Mouse (Mus musculus): ENCODE results near the gene Kcnj10. TPM values are rescaled to one million over a fixed set of nuclear protein-coding genes. Genes with fewer than 3 reads are reported as not detected.
A peak's percentile ranks its signal among the peaks of the same experiment; 100 is the strongest.

Kcnj10 gene
- polyA plus RNA-seq, 1 experiment: 17.1 TPM

- WGBS: 94% methylated on average over 19 of the region's 19 CpGs
These were observed 22.5 kb upstream of the Kcnj10 start for GRCm38 (mm10) chr1:172318424-172319035.

GRCm38 (mm10) chr1:172319346-172319745 is 21.7 kb upstream of the Kcnj10 start:
- no peaks in the 10 kb centered on the region for H3K27me3 ChIP-seq (replicated peaks; ENCODE audit: control insufficient read depth, insufficient read depth, low read length)
- H3K36me3 ChIP-seq (ENCODE audit: control insufficient read depth, insufficient read depth, low read length): no peaks in the 10 kb centered on the region
- H3K27ac ChIP-seq (ENCODE audit: insufficient read depth, low read depth, low read length): no peak overlapping the region
- TF ChIP-seq CTCF (conservative IDR thresholded peaks at IDR 0.05; ENCODE audit: insufficient read depth, insufficient read length, low read depth, low read length): no peak
- no peak for TF ChIP-seq POLR2A (IDR thresholded peaks at IDR 0.05; ENCODE audit: low read depth, low read length)
- DNase-seq: no peak
- no peaks in the 10 kb centered on the region for H3K4me1 ChIP-seq (ENCODE audit: control insufficient read depth, insufficient read depth, low read length)
- no peak overlapping the region for H3K4me3 ChIP-seq (ENCODE audit: insufficient read depth, low read depth, low read length)
- 73% methylated on average over 7 of the region's 7 CpGs for WGBS

More at GRCm38 (mm10) chr1:172318424-172319035, 22.5 kb upstream of the Kcnj10 start:
- TF ChIP-seq CTCF (conservative IDR thresholded peaks at IDR 0.05; ENCODE audit: insufficient read depth, insufficient read length, low read depth, low read length): no peak
- no peak for TF ChIP-seq POLR2A (IDR thresholded peaks at IDR 0.05; ENCODE audit: low read depth, low read length)
- H3K4me3 ChIP-seq (ENCODE audit: insufficient read depth, low read depth, low read length): no peak overlapping the region
- DNase-seq: no peak
- no peaks in the 10 kb centered on the region for H3K36me3 ChIP-seq (ENCODE audit: control insufficient read depth, insufficient read depth, low read length)
- no peaks in the 10 kb centered on the region for H3K27me3 ChIP-seq (replicated peaks; ENCODE audit: control insufficient read depth, insufficient read depth, low read length)
- H3K27ac ChIP-seq (ENCODE audit: insufficient read depth, low read depth, low read length): no peak overlapping the region
- no peaks in the 10 kb centered on the region for H3K4me1 ChIP-seq (ENCODE audit: control insufficient read depth, insufficient read depth, low read length)

GRCm38 (mm10) chr1:172319921-172320411 is 21.0 kb upstream of the Kcnj10 start:
- no peaks in the 10 kb centered on the region for H3K4me1 ChIP-seq (ENCODE audit: control insufficient read depth, insufficient read depth, low read length)
- H3K27me3 ChIP-seq (replicated peaks; ENCODE audit: control insufficient read depth, insufficient read depth, low read length): no peaks in the 10 kb centered on the region
- no peak overlapping the region for H3K27ac ChIP-seq (ENCODE audit: insufficient read depth, low read depth, low read length)
- H3K4me3 ChIP-seq (ENCODE audit: insufficient read depth, low read depth, low read length): no peak overlapping the region
- TF ChIP-seq POLR2A (IDR thresholded peaks at IDR 0.05; ENCODE audit: low read depth, low read length) (no peak), CTCF (conservative IDR thresholded peaks at IDR 0.05; ENCODE audit: insufficient read depth, insufficient read length, low read depth, low read length) (no peak)
- H3K36me3 ChIP-seq (ENCODE audit: control insufficient read depth, insufficient read depth, low read length): no peaks in the 10 kb centered on the region
- no peak for DNase-seq
- WGBS: 49% methylated on average over 5 of the region's 5 CpGs

DNA sequence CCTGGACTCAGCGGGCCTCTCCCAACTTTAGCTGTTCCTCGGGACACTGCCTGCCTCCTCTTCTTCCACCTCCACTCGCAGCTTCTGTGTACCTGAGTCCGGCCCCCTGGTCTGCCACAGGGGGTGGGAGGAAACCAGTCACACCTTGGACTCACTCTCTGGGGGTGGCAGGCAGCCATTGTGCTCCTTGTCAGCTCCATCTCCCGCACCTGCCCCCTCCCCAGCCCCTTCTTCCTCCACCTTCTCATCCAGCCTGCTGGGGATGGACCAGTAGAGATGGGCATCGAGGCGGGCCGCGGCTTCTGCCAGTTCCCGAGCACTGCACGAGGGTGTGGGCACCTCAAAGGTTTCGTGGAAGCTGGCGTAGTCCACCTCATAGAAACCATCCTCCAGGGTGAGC is 18.3 kb upstream of the Kcnj10 start:
- Histone ChIP-seq H3K4me1 (ENCODE audit: control insufficient read depth, insufficient read depth, low read length) (no peaks in the 10 kb centered on the region; the same call in 1 of the 2 replicates), H3K27ac (ENCODE audit: insufficient read depth, low read depth, low read length) (no peak overlapping the region), H3K27me3 (replicated peaks; ENCODE audit: control insufficient read depth, insufficient read depth, low read length) (no peaks in the 10 kb centered on the region), H3K36me3 (ENCODE audit: control insufficient read depth, insufficient read depth, low read length) (no peaks in the 10 kb centered on the region), H3K4me3 (ENCODE audit: insufficient read depth, low read depth, low read length) (no peak overlapping the region)
- 78% methylated on average over 13 of the region's 13 CpGs for WGBS
- TF ChIP-seq POLR2A (IDR thresholded peaks at IDR 0.05; ENCODE audit: low read depth, low read length) (no peak), CTCF (conservative IDR thresholded peaks at IDR 0.05; ENCODE audit: insufficient read depth, insufficient read length, low read depth, low read length) (no peak)
- no peak for DNase-seq

GRCm38 (mm10) chr1:172323298-172323697 is 17.7 kb upstream of the Kcnj10 start:
- Histone ChIP-seq H3K4me1 (ENCODE audit: control insufficient read depth, insufficient read depth, low read length) (no peaks in the 10 kb centered on the region; the same call in 1 of the 2 replicates), H3K27ac (ENCODE audit: insufficient read depth, low read depth, low read length) (no peak overlapping the region), H3K27me3 (replicated peaks; ENCODE audit: control insufficient read depth, insufficient read depth, low read length) (no peaks in the 10 kb centered on the region; the same call in 1 of the 2 replicates), H3K4me3 (ENCODE audit: insufficient read depth, low read depth, low read length) (no peak overlapping the region), H3K36me3 (ENCODE audit: control insufficient read depth, insufficient read depth, low read length) (no peaks in the 10 kb centered on the region)
- TF ChIP-seq CTCF (conservative IDR thresholded peaks at IDR 0.05; ENCODE audit: insufficient read depth, insufficient read length, low read depth, low read length): no peak
- no peak for TF ChIP-seq POLR2A (IDR thresholded peaks at IDR 0.05; ENCODE audit: low read depth, low read length)
- DNase-seq: no peak
- WGBS: 72% methylated on average over 5 of the region's 5 CpGs

GRCm38 (mm10) chr1:172323801-172324359 is 17.1 kb upstream of the Kcnj10 start:
- no peaks in the 10 kb centered on the region; the same call in 1 of the 2 replicates for H3K4me1 ChIP-seq (ENCODE audit: control insufficient read depth, insufficient read depth, low read length)
- H3K36me3 ChIP-seq (ENCODE audit: control insufficient read depth, insufficient read depth, low read length): no peaks in the 10 kb centered on the region
- 89% methylated on average over 6 of the region's 6 CpGs for WGBS
- no peaks in the 10 kb centered on the region; the same call in 1 of the 2 replicates for H3K27me3 ChIP-seq (replicated peaks; ENCODE audit: control insufficient read depth, insufficient read depth, low read length)
- DNase-seq: no peak
- H3K4me3 ChIP-seq (ENCODE audit: insufficient read depth, low read depth, low read length): no peak overlapping the region
- TF ChIP-seq POLR2A (IDR thresholded peaks at IDR 0.05; ENCODE audit: low read depth, low read length) (no peak), CTCF (conservative IDR thresholded peaks at IDR 0.05; ENCODE audit: insufficient read depth, insufficient read length, low read depth, low read length) (no peak)
- H3K27ac ChIP-seq (ENCODE audit: insufficient read depth, low read depth, low read length): no peak overlapping the region

GRCm38 (mm10) chr1:172324725-172325124 is 16.3 kb upstream of the Kcnj10 start:
- 26% methylated on average over 7 of the region's 7 CpGs for WGBS
- no peaks in the 10 kb centered on the region; the same call in 1 of the 2 replicates for H3K4me1 ChIP-seq (ENCODE audit: control insufficient read depth, insufficient read depth, low read length)
- H3K4me3 ChIP-seq (ENCODE audit: insufficient read depth, low read depth, low read length): no peak overlapping the region
- H3K36me3 ChIP-seq (ENCODE audit: control insufficient read depth, insufficient read depth, low read length): no peaks in the 10 kb centered on the region
- TF ChIP-seq CTCF (conservative IDR thresholded peaks at IDR 0.05; ENCODE audit: insufficient read depth, insufficient read length, low read depth, low read length): peak; percentile 94
- TF ChIP-seq POLR2A (IDR thresholded peaks at IDR 0.05; ENCODE audit: low read depth, low read length): no peak
- peak; percentile 83 for DNase-seq
- no peak overlapping the region for H3K27ac ChIP-seq (ENCODE audit: insufficient read depth, low read depth, low read length)
- no peaks in the 10 kb centered on the region; the same call in 1 of the 2 replicates for H3K27me3 ChIP-seq (replicated peaks; ENCODE audit: control insufficient read depth, insufficient read depth, low read length)
